Mouse (Mus musculus): ENCODE measurements around the gene Ubtd1.

DNA sequence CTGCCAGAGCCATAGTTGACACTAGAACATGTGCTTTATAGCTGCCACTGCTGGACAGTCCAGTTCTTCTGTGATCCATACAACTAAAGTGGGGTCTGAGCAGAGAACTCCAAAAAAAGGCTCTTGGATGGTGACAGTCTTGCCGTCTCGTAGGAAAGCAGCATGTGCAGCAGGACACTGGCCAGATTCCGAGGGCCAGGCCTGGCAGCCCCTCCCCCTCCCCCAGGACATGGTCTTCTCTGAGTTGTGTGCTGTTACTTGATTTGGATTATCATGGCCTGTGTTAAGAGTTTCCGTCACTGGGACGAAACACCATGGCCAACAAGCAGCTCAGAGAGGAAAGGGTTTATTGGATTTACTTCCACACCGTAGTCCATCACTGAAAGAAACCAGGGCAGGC, 22.7 kb downstream of the Ubtd1 start:
- TF ChIP-seq POLR2A (IDR thresholded peaks at IDR 0.05; ENCODE audit: borderline replicate concordance, extremely low read depth, low read depth, low read length) (no peak), CTCF (IDR thresholded peaks at IDR 0.05; ENCODE audit: insufficient read depth, low read length) (no peak)

Data from lung, adult 2 months (tissue).